Mouse (Mus musculus): ENCODE data around the gene Tspan14.
A peak's percentile ranks its signal among the peaks of the same experiment; 100 is the strongest.

The Tspan14 gene

DNA sequence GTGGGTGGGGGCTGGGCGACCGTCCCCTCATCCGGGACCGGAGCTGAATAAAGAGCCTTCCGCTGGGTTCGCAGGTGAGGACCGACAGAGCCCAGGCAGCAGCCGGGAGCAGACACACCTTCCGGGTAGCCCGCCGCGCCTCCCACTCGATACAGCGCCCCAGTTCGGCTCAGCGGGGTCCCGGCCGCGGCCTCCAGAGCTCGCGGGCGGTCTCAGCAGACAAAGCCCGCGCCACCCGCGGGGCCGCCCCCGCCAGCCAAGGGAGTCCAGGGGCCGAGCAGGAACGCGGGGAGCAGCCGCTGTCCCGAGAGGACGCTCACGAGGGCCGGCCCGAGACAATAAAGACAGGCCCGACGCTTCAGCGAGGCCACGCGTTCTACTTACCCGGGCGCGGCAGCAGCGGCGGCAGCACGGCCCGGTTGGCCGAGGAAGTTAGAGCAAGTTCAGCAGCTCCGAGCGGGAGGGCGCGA, at the start of gene Tspan14:
Gene Tspan14, minus strand, starts transcription at position 416 of the 470 bp plus-strand sequence.
- DNase-seq (ENCODE audit: low read depth, low spot score): no peak

DNA sequence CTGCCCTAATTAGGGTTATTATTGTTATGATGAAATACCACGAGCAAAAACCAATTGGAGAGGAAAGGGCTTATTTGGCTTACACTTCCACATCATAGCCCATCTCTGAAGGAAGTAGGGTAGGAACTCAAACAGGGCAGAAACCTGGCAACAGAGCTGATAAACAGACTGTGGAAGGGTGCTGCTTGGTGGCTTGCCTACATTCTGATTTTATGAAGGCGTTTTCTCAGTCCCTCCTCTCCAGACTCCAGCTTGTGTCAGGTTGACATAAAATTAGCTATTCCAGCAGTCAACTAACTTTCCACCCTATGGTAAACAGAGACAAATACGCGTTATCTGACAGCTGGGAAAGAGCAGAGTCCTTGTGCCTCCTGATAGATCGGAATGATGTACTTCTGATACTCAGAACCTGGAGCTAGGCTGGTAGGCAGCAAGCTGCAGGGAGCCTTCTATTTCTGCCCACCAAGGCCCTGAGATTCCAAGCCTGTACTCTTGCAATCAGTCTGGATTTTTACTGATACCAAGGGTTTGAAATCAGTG, 48.2 kb upstream of the Tspan14 start:
- DNase-seq (ENCODE audit: low read depth, low spot score): no peak

DNA sequence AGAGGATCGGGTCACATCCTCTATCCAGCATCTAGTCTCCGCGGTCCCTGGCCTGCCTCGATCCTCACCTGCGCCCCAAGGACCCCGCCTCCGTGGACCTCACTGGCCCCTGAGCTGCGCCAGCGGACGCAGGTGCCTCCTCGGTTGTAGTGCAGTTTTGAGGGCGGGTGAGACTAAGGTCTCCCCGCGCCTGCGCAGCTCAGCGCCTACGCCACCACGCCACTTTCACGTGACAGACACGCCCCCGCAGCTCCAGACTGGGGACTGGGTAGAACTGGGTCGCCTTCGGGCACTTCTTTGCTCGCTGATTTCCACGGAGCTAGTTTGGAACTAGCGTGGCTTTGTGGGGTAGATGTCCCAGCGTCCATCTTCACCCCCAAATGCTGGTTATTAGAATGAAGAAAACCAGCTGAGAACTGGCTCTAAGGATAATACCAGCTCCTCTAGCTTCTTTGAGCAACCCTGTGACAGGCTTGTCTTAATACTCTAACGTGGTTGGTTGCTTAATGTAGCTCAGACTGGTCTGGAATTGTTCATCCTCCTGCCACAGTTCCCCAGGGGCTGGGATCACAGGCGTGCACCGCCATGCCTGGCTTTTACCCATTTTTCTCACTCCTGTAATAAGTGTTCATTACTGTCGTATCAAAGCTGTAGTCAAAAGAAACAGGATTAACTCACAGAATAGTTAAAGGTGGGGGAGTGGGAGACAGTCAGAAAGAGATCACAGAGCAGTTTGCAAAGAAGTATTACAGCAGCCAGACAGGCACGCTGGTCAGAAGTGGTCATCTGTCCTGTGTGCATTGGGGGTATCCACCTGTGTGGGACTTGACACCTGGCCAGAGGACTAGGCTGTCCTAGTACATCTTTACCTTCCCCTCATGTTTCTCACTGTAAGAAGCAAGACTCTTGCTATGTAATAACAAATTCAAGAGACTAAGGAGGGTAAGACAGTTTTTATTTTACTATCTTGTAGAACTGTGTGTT, 47.3 kb upstream of the Tspan14 start, which contains the start of gene Fam213a:
Gene Fam213a, minus strand, starts transcription at position 159 of the 984 bp plus-strand sequence.
- peak; percentile 83 for DNase-seq (ENCODE audit: low read depth, low spot score)

DNA sequence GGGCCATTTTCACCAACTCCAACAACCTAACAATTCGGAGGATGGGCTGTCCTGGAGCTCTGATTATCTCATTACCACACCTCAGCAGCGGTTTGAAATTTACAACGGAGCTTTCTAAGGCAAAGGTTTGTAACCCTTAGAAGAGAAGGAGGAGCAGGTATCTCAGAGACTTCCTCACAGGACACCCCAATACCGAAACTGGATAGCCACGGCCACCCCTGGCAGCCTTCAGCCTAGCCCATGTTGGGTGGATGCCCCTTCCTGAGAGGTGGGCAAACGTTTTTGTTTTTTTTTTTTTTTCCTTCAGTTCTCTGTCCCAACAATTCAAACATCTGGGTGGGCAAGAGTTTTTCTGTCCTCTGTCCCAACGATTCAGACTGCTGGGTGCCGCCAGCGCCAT, 46.5 kb upstream of the Tspan14 start:
- no peak for DNase-seq (ENCODE audit: low read depth, low spot score)

DNA sequence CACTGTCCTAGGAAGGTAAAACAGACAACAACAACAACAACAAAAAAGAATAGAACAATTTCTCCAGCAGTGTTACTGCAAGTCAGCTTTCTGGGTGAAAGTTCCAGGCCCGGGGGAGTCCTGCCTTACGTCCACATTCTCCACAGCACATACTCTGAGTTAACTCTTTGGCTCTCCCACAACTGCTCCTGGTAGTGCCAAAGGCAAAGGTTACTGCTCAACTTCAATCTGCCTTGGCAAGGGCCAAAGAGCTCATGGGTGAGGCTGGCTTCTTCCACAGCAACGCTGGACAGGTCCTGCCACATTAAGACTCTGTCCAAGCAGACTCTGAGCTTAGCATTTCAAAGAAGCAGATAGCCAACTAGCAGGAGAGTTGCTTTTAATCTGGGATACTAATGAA, 45.3 kb upstream of the Tspan14 start:
- DNase-seq (ENCODE audit: low read depth, low spot score): no peak

DNA sequence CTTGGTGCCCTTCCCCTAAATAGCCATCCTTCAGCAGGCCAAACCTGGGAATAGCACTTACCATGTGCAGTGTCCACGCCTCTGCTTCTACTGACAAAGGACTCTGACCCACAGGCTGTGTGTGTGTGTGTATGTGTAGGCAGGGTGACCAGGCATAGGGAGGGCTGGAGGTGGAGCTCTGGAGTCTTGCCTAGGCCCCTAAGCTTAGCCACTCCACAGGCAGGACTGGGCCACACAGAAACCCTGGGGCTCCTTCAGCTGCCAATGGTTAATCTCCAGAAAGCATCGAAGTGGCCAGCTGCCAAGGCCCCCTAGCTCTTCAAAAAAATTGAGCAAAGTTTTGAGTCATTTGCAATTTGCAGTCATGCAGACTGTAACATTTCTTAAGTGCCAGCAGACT, 41.5 kb upstream of the Tspan14 start:
- no peak for DNase-seq (ENCODE audit: low read depth, low spot score)

DNA sequence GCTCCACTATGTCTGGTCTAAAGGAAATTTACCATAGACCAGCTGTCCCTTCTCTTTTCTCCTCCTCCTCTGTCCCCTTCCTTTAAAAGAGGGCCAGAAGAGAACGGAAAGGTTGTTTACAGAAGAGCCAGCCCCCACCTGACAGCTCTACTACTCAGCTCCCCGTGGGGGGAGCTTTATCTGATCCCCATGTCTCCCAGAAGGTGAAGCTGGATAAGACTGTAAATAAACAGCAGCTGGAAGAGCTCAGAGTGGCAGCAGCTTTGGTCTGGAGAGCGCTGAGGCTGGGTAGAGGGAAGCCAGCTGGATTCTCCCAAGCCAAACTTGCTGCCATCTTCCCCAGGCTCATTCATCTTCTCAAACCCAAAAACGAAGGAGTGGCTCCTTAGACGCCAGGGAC, 41.0 kb upstream of the Tspan14 start:
- DNase-seq (ENCODE audit: low read depth, low spot score): peak; percentile 11

DNA sequence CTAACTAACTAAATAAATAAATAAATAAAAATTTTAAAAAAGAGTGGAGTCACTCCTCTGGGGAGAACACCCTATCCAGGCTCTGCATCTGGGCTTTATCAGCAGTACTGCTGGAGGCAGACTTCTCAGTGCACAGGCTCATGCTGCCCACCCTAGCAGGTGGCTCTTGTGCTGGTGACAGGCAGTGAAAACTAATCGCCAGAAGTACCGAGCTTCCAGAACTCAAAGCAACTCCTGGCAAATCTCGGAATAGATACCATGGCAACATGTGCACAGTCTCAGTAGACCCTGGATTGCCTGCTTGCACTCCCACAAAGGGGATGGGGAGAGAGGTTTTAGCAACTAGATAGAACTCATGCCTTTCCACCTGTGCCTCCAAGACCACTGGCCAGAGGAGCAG, 40.3 kb upstream of the Tspan14 start:
- DNase-seq (ENCODE audit: low read depth, low spot score): no peak

DNA sequence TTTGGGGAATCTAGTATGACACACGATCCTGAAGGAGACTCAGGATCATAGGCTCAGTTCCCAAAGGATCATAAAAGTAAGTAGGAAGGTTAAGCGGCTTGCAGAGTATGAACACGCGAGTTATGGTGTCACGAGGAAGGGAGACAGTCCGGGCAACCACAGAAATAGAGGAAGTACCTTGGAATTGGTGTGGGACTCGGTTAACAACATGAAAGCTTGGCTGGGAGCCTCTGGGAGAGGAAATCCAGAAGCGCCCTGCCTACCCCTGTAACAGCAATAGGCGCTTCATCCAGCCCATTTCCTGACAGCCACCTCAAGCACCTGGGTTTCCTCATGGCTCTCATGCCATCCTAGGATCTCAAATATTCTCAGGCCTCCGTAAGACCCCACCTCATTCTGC, 39.7 kb upstream of the Tspan14 start:
- DNase-seq (ENCODE audit: low read depth, low spot score): no peak

DNA sequence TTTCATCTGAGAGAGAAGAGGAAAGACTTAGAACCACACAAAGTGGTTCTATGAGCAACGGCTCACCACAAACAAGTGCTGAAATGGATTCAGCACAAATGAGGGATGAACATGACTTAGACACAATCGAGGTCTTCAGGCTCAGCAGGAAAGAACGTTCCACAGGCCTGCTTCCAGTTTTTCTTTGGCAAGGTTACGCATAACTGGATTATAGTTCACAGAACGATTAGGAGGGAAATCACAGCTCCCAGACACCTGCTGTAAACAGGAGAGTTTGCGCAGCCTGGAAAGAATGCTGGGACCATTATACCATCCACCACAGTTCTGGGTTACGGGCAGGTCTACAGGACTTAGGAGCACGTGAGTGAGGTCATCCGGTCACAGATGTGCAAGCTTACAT, 39.1 kb upstream of the Tspan14 start:
- no peak for DNase-seq (ENCODE audit: low read depth, low spot score)

DNA sequence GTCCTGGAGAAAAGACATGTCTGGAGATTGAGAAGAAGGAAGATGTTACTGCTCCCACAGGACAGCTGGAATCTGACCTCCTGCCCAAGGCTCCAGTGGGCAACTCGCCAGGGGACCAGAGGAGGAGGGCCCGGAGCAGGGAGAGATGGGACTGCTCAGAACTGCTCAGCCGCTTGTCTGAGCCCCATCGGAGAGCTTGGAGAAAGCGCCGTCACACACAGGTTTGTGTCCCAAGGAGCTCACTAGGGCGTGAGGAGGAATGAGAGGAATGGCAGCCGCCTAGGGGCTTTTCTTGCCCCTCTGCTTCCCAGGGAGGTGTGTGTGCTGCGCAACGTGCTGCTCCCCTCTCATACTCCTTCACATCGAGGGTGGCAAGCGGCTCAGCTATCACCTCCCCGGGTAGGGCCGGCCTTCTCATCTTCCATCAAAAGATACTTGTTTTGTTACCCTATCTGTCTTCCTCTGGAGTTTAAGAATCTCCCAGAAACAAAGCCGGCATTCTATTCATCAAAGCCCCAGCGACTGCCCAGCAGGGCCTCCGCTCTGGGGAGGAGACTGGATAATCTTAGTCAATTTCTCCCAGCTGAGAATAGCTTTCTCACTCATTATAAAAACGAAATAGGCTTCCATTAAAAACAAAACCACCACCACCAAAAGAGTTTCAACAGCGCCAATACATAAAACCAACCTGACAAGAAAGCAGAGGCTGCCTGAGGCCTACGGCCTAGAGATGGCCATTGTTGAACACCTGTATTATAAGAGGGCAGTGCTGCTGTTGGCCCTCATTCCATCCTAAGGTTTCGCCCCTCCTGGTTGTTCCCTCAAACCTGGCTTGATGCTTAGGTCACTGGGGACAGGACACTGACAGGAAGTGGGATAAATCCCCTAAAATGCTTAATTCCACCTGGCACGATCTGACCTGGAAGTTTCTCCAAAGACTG, 37.9 kb upstream of the Tspan14 start:
- DNase-seq (ENCODE audit: low read depth, low spot score): no peak

DNA sequence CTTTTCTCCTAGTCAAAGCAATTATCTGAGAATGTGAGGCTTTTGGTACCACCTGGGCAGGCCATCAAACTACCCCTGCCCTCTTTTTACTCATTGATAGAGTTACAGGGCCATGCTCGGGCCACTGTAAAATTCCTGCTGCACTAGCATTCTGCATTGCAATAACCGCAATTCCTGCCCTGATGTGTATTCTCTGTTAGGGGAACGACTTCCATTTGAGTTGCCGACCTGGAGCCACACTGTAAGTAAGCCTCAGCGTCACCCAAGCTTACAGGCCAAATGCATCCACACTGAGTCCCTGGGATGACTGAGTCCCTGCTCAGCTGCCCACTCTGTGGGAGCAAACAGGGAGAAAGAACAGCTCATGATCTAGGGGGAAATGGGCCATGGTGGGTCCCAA, 35.0 kb upstream of the Tspan14 start:
- DNase-seq (ENCODE audit: low read depth, low spot score): no peak

DNA sequence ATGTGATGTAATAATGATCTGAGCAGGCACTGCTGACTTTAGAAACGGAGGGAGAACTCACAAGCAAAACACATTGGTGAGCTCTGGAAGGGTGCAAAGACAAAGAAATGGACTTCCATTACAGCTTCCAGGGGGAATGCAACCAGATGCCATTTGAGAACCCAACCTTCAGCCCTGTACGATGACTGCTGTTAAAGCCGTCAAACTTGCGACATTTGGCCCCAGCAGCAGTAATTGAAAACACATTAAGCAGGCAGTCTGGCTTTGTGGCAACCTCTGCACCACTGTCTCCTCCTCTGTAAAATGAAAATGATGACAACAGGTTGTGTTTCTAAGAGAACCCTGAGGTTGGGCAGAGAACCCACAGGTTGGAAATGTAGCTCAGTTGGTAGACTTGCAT, 34.2 kb upstream of the Tspan14 start:
- DNase-seq (ENCODE audit: low read depth, low spot score): no peak

DNA sequence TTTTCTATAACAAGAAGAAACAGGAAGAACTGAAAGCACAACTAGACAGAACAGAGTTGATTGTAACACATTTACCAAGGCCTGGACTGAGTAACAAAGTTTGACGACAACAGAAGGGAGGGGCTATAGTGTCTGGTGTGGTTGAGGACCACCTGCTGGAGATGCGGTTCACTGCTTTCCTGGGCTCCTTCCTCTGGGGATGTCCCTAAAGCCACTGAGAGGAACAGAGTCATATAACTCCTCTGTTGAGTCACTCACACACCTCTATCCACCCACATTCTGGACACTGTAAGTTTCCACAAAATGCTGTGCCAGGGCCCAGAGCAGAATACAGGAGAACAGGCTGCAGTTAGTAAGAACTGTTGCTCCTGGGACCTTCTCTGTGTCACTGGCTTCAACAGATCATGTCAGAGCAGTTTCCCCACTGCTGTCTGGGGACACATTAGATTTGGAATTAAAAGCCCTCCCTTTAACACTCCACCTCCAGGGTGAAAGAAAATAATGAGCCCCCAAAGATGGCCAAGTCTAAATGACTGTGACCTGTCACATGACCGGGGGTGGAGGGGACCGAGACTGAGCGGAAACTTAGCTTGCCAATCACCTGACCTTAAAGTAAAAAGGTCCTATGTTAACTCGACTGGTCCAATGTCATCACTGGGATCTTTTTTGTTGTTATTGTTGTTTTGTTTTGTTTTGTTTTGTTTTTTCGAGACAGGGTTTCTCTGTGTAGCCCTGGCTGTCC, 33.5 kb upstream of the Tspan14 start:
- DNase-seq (ENCODE audit: low read depth, low spot score): no peak

DNA sequence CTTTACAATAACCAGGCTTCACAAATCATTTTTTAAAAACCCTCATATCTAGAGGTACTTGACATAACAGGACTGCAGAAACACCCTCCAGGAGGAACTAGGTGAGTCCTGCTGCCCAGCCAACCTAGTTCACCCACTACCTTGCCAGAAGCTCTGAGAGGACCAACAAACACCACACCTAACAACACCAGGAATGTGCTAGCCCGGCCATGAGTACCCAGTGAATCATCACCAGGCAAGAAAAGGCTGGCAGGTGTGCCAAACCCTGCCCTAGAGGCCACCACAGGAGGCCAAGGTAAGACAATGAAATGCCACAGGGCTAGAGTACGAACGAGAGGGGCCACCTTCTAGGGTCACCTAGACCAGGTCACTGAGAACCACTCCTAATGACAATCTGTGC, 29.6 kb upstream of the Tspan14 start:
- no peak for DNase-seq (ENCODE audit: low read depth, low spot score)

DNA sequence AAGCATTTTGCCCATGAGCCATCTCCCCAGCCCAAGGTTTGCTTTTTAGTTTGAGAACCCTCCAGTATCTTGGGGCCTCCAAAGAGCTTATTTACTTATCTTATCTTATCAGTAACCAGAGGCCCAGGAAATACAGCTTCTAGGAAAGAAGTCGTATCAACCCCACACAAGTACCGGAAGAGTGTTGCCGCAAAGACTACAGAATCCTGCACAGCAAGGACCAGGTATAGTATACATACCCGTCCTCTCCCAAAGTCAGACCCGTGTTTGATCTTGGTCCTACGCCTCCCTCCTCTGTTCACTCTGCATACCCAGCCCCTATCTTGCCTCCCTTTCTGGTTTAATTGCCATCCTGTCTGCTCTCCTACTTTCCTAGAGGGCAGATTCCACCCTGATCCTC, 25.9 kb upstream of the Tspan14 start:
- no peak for DNase-seq (ENCODE audit: low read depth, low spot score)

DNA sequence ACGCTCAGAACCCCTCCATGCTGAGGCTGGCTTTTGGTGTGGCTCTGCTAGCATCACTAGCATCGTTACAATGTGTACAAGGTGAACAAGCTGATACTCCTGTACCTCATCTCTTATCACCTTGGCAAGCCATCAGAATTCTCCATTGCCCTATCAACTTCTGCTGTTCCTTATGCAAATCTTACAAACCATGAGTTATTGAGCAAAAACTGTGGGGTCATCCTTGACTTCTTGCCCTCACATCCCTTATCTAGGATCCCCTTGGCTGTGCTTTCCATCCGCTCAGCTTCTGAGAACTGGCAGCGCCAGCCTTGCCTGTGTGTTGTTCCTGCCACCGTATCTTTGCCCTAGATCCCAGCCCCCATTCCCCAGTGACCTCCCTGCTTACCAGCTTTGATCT, 22.2 kb upstream of the Tspan14 start:
- no peak for DNase-seq (ENCODE audit: low read depth, low spot score)

DNA sequence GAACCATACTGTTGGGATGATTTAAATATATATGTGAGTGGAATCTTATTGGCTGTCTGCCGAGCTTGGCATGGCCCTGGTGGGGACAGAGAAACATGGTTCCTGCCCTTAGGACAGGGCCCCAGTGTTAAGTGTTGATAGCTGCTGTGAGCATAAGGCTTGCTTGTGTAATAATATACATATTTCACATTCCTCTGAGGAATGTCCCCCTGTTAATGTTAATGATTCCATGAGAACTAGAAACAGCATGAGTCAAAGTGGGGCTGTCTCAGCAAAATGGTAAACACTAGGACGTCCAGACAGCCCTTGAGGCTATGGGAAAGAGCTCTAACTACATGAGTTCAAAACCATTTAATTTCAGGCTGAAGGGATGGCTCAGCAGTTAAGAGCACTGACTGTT, 20.6 kb upstream of the Tspan14 start:
- DNase-seq (ENCODE audit: low read depth, low spot score): no peak

DNA sequence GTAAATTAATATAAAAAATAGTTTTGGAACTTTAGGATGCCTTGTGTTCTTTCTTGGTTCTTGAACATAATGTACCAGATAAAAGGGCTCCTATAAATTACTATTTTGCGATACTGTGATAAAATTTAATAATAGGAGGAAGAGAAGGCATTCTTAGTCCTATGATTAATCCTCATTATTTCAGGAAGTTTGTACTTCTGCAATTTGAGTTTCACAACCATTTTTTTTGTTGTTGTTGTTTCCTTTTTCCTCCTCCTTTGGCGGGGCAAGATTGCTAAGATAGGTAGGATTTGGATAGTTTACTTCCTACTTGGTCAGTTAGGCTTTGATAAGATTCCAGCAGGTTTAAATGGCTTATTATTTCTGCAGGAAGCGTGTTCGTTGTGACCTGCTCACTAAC, 19.0 kb upstream of the Tspan14 start:
- no peak for DNase-seq (ENCODE audit: low read depth, low spot score)

DNA sequence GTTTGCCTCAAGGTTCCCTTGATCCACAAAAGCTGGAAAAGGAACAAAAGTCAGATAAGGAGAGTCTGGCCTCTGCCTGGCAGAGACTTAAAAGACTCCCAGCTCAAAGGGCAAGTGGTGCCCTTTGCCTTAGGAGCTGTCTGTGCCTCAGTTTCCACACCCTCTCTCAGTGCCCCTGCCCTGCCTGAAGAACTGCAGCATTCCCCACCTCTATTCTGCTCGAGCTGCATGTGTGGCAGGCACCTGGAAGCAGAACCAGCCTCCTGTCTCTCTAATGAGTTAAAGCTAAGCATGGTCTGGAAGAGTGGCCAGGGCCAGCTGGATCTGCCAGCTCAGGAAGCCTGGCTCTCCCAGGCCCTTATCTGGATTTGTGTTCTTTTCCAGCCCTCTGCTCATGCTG, 13.1 kb upstream of the Tspan14 start:
- no peak for DNase-seq (ENCODE audit: low read depth, low spot score)

DNA sequence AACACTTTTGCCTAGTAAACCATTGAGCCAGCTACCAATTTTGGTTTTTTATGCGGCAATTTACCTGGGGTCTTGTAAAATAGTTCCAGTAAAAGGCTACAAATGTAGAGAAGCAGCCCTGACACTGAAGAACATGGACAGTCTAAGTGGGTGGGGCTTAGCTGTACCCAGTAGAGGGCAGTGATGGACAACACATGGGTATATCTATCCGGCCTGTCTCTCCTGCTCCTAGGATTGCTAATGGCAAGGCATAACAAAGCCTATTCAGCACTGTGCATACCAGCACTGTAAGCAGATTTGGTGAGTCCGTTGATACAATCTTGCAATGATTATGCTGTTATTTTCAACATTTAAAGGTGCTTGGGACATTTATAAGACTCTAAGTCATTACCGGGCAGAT, 12.4 kb upstream of the Tspan14 start:
- DNase-seq (ENCODE audit: low read depth, low spot score): no peak

Measured in embryo, embryonic 11.5 days (tissue).